Mouse (Mus musculus) kidney, embryonic 16.5 days (tissue): ENCODE results near the gene Syne4. TPM values are rescaled to one million over a fixed set of nuclear protein-coding genes. Genes with fewer than 3 reads are reported as not detected.

Source experiments
- ATAC-seq: fragments of 200-750 bp; cut with Nextera tagmentation; 2 replicates; pipeline ENCODE4 v1.8.0; 2017; ENCODE audit warnings: moderate TSS enrichment; ENCODE audit not compliant: low FRiP score, low TSS enrichment
- H3K27ac ChIP-seq: fragments of 300-500 bp; sonication (generic); 2 replicates; pipeline ENCODE4 v1.5.1; 2014; ENCODE audit warnings: low read length
- H3K27me3 ChIP-seq: fragments of 300-500 bp; sonication (generic); 2 replicates; pipeline ENCODE4 v1.6.1; 2014; ENCODE audit warnings: low read length, control low read depth, mixed read lengths; ENCODE audit not compliant: insufficient read depth
- H3K36me3 ChIP-seq: fragments of 300-500 bp; sonication (generic); 2 replicates; pipeline ENCODE4 v1.6.1; 2014; ENCODE audit warnings: low read length, control low read depth, mixed read lengths; ENCODE audit not compliant: insufficient read depth
- H3K4me1 ChIP-seq: fragments of 300-500 bp; sonication (generic); 2 replicates; pipeline ENCODE4 v1.6.1; 2014; ENCODE audit warnings: low read length, control low read depth, mixed read lengths; ENCODE audit not compliant: insufficient read depth
- H3K4me2 ChIP-seq: fragments of 300-500 bp; sonication (generic); replicated peaks from 2 replicates; pipeline ENCODE4 v1.6.1; 2014; ENCODE audit warnings: low read depth, low read length
- H3K4me3 ChIP-seq: fragments of 300-500 bp; sonication (generic); 2 replicates; pipeline ENCODE4 v1.5.1; 2014; ENCODE audit warnings: mild to moderate bottlenecking, low read length
- H3K9ac ChIP-seq: fragments of 300-500 bp; sonication (generic); replicated peaks from 2 replicates; pipeline ENCODE4 v1.6.1; 2014; ENCODE audit warnings: low read length
- H3K9me3 ChIP-seq: fragments of 300-500 bp; sonication (generic); 2 replicates; pipeline ENCODE4 v1.6.1; 2016; ENCODE audit warnings: low read length, control low read depth
- WGBS: fragments of 180-500 bp; shearing (Covaris S2); extraction: QIAGEN DNeasy Blood & Tissue Kit; methylation state at CpG from one replicate; pipeline ENCODE4 v1.1.7; 2014; 5-methylcytosine and 5-hydroxymethylcytosine counted together
- polyA plus RNA-seq: library from polyadenylated mRNA; unstranded; fragments of >200 nt; fragmentation: Nextera tagmentation; extraction: Ambion mirVana; gene quantifications from 2 replicates; pipeline ENCODE4 v1.2.1, GENCODE M21; 2015

Syne4 gene
- polyA plus RNA-seq: 129 and 136 TPM in 2 replicates

DNA sequence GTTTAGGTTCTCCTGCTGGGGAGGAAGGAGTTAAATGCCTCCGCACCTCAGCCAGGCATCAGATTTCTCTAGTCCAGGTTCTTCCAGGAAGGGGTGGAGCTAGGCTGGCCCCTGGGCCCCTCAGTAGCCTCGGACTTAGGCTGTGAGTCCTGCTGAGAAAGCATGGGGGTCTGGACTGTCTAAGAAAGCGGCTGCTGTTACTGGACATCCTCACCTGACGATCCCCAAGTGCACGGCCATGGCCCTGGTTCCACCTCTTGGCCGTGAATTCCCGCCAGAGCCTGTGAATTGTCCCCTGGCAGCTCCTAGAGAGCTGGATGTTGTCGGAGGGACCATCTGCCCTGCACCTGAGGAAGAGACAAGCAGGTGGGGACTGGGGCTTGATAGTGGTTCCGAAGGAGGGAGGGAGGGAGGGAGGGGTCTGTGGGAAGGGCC, at the start of gene Syne4:
Gene Syne4 (plus strand): TSS at position 87 of the 435 bp plus-strand sequence.
- peak; percentile 84 for ATAC-seq
- Histone ChIP-seq H3K36me3 (no peaks in the 10 kb centered on the region), H3K4me3 (peak within 1 kb of the TSS; percentile 58), H3K27ac (peak within 1 kb of the TSS; percentile 83), H3K9me3 (no peaks in the 10 kb centered on the region), H3K27me3 (no peaks in the 10 kb centered on the region), H3K4me2 (peak within 1 kb of the TSS; percentile 59), H3K9ac (peak within 1 kb of the TSS; percentile 75), H3K4me1 (peaks cover 21% of the 10 kb centered on the region)
- WGBS: under 1% methylated on average over 9 of the region's 9 CpGs

DNA sequence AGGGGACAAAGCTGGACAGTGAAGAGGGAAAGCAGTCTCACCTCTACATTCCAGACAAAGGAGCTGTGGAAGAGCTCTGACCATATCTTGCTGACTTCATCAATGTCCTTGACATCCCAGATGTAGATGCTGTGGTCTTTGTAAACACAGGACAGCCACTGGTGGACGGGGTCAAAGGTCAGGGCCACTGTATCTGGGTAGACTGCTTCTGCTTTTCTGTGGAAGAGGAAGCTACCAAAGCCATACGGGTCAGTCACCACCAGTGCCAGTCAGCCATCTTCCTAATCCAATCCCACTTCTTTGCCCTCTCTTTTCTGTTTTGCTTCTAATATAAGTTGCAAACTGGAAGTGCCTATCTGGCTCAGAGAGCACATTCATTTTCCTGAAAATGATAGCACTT, 49.6 kb upstream of the Syne4 start:
- Histone ChIP-seq H3K9me3 (no peaks in the 10 kb centered on the region), H3K27ac (no peak overlapping the region), H3K27me3 (no peaks in the 10 kb centered on the region), H3K4me1 (no peaks in the 10 kb centered on the region), H3K4me2 (no peak overlapping the region), H3K4me3 (no peak overlapping the region), H3K9ac (no peak overlapping the region), H3K36me3 (0 out of 2 replicates have a peak, but pooled peaks cover 11% of the 10 kb centered on the region)
- 72% methylated on average over 2 of the region's 2 CpGs for WGBS
- no peak for ATAC-seq

DNA sequence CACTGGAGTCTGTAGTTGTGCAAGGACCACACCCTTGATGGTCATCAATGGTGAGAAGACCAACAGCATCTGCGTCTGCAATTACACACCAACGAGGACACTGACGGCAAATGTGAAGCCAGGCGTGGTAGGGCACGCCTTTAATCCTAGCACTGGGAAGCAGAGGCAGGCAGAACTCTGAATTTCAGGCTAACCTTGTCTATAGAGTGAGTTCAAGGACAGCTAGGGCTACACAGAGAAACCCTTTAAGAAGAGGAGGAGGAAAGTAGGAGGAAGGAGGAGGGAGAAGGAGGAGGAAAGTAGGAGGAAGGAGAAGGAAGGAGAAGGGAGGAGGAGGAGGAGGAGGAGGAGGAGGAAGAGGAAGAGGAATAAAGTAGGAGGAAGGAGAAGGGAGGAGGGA, 49.1 kb upstream of the Syne4 start:
- Histone ChIP-seq H3K4me2 (no peak overlapping the region), H3K4me3 (no peak overlapping the region), H3K27me3 (no peaks in the 10 kb centered on the region), H3K9ac (no peak overlapping the region), H3K36me3 (0 out of 2 replicates have a peak, but pooled peaks cover 11% of the 10 kb centered on the region), H3K27ac (no peak overlapping the region), H3K9me3 (no peaks in the 10 kb centered on the region), H3K4me1 (no peaks in the 10 kb centered on the region)
- WGBS: 93% methylated on average over 5 of the region's 5 CpGs
- ATAC-seq: no peak

DNA sequence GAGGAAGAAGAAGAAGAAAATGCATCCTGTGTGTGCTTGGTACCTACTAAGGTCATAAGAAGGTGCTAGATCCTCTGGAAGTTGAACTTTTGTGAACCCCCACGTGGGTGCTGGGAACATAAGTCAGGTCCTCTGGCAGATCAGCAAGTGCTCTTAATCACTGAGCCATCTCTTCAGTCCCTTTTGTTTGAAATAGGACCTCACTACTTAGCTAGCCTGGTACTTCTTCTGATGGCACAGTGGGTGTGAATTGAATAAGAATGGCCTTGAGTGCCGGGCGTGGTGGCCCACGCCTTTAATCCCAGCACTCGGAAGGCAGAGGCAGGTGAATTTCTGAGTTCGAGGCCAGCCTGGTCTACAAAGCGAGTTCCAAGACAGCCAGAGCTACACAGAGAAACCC, 48.7 kb upstream of the Syne4 start:
- no peaks in the 10 kb centered on the region for H3K4me1 ChIP-seq
- 88% methylated on average over 7 of the region's 7 CpGs for WGBS
- H3K9me3 ChIP-seq: no peaks in the 10 kb centered on the region
- no peak for ATAC-seq
- no peak overlapping the region for H3K4me2 ChIP-seq
- no peak overlapping the region for H3K4me3 ChIP-seq
- H3K27me3 ChIP-seq: no peaks in the 10 kb centered on the region
- no peak overlapping the region for H3K27ac ChIP-seq
- H3K36me3 ChIP-seq: peaks cover 11% of the 10 kb centered on the region; the same call in 1 of the 2 replicates
- H3K9ac ChIP-seq: no peak overlapping the region

DNA sequence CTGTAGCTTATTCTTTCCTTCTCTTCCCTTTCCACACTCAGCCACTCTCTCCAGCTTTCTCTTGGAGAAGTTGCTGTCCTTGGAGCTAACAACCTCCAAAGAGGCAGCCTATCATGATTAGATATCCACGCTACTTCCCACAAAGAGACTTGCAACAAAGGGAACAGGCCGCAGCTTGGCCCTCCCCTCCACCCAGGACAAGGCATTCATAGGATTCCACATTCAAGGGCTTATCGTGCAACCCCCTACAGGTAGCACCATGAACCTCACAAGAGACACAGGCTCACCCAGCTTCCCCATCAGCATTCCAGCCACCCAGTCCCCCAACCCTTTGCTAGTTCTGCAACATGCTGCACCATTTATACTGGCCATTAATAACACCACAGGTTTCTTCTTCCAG, 47.8 kb upstream of the Syne4 start:
- no peaks in the 10 kb centered on the region for H3K4me1 ChIP-seq
- peaks cover 13% of the 10 kb centered on the region; the same call in 1 of the 2 replicates for H3K36me3 ChIP-seq
- ATAC-seq: no peak

DNA sequence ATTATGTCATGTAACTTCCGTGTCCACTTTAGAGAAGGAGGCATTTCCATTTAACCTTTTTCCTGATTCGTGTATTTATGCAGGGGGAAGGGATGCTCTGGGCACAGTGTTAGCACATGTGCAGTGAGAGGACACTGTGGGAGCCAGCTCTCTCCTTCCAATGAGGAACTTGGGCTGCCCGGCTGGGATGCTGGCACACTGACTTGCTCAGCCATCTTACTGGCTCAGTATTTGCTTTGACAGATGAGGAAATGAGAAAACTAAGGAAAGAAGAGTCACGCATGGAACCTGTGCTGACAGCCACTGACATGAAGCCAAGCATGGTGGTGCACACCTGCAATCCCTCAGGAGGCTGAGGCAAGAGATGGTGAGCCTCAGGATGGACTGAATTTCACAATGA, 45.0 kb upstream of the Syne4 start:
- H3K9ac ChIP-seq: no peak overlapping the region
- H3K4me3 ChIP-seq: no peak overlapping the region
- no peaks in the 10 kb centered on the region for H3K27me3 ChIP-seq
- no peak overlapping the region for H3K27ac ChIP-seq
- no peak for ATAC-seq
- H3K36me3 ChIP-seq: peaks cover 10% of the 10 kb centered on the region; the same call in 1 of the 2 replicates
- WGBS: 87% methylated on average over 4 of the region's 4 CpGs
- no peak overlapping the region for H3K4me2 ChIP-seq
- H3K4me1 ChIP-seq: no peaks in the 10 kb centered on the region
- H3K9me3 ChIP-seq: no peaks in the 10 kb centered on the region

More for the DNA sequence above, 47.8 kb upstream of the Syne4 start:
- H3K4me3 ChIP-seq: no peak overlapping the region
- H3K9ac ChIP-seq: no peak overlapping the region
- H3K4me2 ChIP-seq: no peak overlapping the region
- H3K27ac ChIP-seq: no peak overlapping the region
- 86% methylated on average over 3 of the region's 3 CpGs for WGBS
- H3K9me3 ChIP-seq: no peaks in the 10 kb centered on the region
- H3K27me3 ChIP-seq: no peaks in the 10 kb centered on the region

DNA sequence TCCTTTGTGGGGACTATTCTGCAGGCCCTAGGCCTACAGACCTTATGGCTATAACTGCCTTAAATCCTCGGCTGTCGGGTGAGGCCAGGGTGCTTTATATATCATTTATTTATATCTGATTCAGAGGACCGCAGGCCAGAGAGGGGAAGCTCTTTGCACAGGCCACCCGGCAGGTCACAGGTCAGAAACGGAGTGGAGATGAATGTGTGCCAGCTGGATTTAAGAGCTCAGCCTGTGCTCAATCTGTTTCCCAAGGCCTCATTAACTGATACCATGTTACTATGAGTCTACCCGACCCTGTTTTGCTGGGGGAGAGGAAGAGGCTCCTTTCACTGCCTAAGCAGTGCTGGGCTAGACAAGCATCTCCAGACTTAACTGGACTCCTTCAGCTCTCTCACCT, 40.2 kb upstream of the Syne4 start:
- Histone ChIP-seq H3K4me1 (peaks cover 4% of the 10 kb centered on the region), H3K27me3 (no peaks in the 10 kb centered on the region), H3K27ac (no peak overlapping the region), H3K4me2 (no peak overlapping the region), H3K36me3 (peaks cover 5% of the 10 kb centered on the region; the same call in 1 of the 2 replicates), H3K4me3 (no peak overlapping the region), H3K9me3 (no peaks in the 10 kb centered on the region), H3K9ac (no peak overlapping the region)
- ATAC-seq: no peak
- WGBS: 59% methylated on average over 6 of the region's 6 CpGs

DNA sequence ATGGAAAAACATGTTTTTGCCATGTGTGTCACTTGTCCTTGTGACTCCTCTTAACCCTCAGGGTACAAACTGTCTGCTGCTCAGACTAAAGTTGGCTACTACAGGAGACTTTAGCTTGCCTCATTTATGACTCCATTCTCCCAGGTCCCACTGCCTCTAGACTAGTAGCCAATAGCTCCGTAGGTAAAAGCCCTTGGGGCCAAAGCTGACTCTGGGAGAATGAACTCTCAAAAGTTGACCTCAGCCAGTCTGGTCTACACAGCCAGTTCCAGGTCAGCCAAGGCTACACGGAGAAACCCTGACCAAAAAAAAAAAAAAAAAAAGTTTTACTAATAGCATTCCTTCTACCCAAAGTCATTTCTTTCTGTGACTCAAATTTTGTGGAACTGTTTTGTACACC, 35.7 kb upstream of the Syne4 start:
- Histone ChIP-seq H3K27me3 (no peaks in the 10 kb centered on the region), H3K9ac (no peak overlapping the region), H3K36me3 (no peaks in the 10 kb centered on the region), H3K27ac (no peak overlapping the region), H3K4me1 (peaks cover 12% of the 10 kb centered on the region), H3K4me2 (peak overlapping the region; percentile 93), H3K4me3 (peak overlapping the region; percentile 74; the same call in 1 of the 2 replicates), H3K9me3 (no peaks in the 10 kb centered on the region)
- ATAC-seq: no peak
- 56% methylated on average over 2 of the region's 2 CpGs for WGBS

DNA sequence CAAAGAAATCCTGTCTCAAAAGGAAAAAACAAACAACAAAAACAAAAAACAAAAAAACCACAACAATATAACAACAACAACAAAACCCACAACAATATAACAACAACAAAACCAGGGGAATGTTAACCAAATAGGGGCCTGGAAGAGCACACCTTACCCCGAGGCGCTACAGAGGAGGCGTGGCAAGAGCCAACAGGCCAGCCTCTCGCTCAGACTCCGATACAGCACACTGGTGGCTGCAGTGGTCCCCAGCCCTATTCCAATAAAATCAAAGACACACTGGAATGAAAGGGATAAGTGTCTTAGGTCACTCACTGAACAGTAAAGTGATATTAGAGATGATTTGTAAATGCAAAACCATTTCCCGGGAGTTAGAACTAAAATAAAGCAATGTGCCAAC, 35.1 kb upstream of the Syne4 start:
- Histone ChIP-seq H3K4me3 (peak overlapping the region; percentile 74), H3K4me1 (peaks cover 12% of the 10 kb centered on the region), H3K9me3 (no peaks in the 10 kb centered on the region), H3K27me3 (no peaks in the 10 kb centered on the region), H3K9ac (peak overlapping the region; percentile 66), H3K4me2 (peak overlapping the region; percentile 93), H3K36me3 (no peaks in the 10 kb centered on the region), H3K27ac (peak overlapping the region; percentile 99)
- WGBS: 1% methylated on average over 6 of the region's 6 CpGs
- ATAC-seq: peak; percentile 43

DNA sequence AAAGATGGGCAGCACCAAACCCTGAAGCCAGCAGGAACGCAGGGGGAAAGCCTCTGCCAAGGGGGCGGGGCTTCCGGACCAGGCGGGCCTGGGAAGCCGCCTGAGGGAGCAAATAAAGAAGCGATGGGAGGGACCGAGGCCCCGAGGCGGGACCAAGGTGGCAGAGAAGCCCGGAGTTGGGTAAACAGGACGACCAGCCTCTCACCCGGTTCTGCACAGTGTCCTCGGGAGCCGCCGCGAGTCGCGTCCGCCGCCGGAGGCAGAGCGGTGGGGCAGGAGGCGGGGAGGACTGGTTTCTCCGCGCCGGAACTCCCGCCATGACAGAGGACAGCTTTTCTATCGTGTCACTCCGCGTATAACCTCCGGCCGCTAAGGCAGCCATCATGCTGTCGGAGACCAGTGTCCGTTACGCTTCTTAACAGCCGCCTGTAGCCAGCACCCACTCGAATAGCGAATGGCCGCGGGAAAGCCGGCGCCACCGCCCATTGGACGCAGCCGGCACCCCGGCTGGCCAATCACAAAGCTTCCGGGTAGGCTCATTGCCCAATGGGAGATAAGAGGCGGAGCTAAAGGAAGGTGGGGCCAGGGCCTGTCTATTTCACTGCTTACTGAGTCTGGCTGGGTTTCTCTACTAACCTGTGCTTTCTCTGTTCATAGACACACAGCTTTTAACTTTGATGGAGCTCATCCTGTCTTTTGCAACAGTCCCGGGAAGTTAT, 34.5 kb upstream of the Syne4 start, which contains the start of the genes Thap8 and Wdr62:
Gene Thap8 (plus strand): TSS at position 144 of the 719 bp plus-strand sequence.
Gene Wdr62 (minus strand): TSS at position 469 of the 719 bp plus-strand sequence.
- Histone ChIP-seq H3K9me3 (no peaks in the 10 kb centered on the region), H3K9ac (peak within 1 kb of the TSS; percentile 71), H3K4me2 (peak within 1 kb of the TSS; percentile 93), H3K27ac (peak within 1 kb of the TSS; percentile 99), H3K4me1 (peaks cover 12% of the 10 kb centered on the region), H3K27me3 (no peaks in the 10 kb centered on the region), H3K4me3 (peak within 1 kb of the TSS; percentile 74), H3K36me3 (no peaks in the 10 kb centered on the region)
- peak; percentile 97 for ATAC-seq
- under 1% methylated on average over 48 of the region's 49 CpGs for WGBS
